Mouse (Mus musculus) spleen, postnatal 36 days (tissue): ENCODE measurements around the gene Gm26657.

Experiments used
- DNase-seq, 2 experiments: peaks; one replicate each; pipeline ENCODE4 v3.0.0; 2022; ENCODE audit warnings: low spot score in 2 of 2, mixed read lengths in 1 of 2

Gm26657 gene

GRCm38 (mm10) chr4:56757693-56758092 is 17.8 kb downstream of the Gm26657 start:
- DNase-seq = no peak

GRCm38 (mm10) chr4:56767861-56768284 is 28.0 kb downstream of the Gm26657 start:
- no peak for DNase-seq

GRCm38 (mm10) chr4:56768913-56769312 is 29.0 kb downstream of the Gm26657 start:
- no peak for DNase-seq

GRCm38 (mm10) chr4:56771065-56771464 is 31.2 kb downstream of the Gm26657 start:
- DNase-seq = no peak
